Mouse (Mus musculus) kidney, embryonic 16.5 days (tissue): ENCODE measurements around the gene Slc7a7. TPM values are rescaled to one million over a fixed set of nuclear protein-coding genes. Genes with fewer than 3 reads are reported as not detected.

Experiments
- ATAC-seq: fragments of 200-750 bp; cut with Nextera tagmentation; 2 replicates; pipeline ENCODE4 v1.8.0; 2017; ENCODE audit warnings: moderate TSS enrichment; ENCODE audit not compliant: low FRiP score, low TSS enrichment
- H3K27ac ChIP-seq: fragments of 300-500 bp; sonication (generic); 2 replicates; pipeline ENCODE4 v1.5.1; 2014; ENCODE audit warnings: low read length
- H3K27me3 ChIP-seq: fragments of 300-500 bp; sonication (generic); 2 replicates; pipeline ENCODE4 v1.6.1; 2014; ENCODE audit warnings: low read length, control low read depth, mixed read lengths; ENCODE audit not compliant: insufficient read depth
- H3K36me3 ChIP-seq: fragments of 300-500 bp; sonication (generic); 2 replicates; pipeline ENCODE4 v1.6.1; 2014; ENCODE audit warnings: low read length, control low read depth, mixed read lengths; ENCODE audit not compliant: insufficient read depth
- H3K4me1 ChIP-seq: fragments of 300-500 bp; sonication (generic); 2 replicates; pipeline ENCODE4 v1.6.1; 2014; ENCODE audit warnings: low read length, control low read depth, mixed read lengths; ENCODE audit not compliant: insufficient read depth
- H3K4me2 ChIP-seq: fragments of 300-500 bp; sonication (generic); replicated peaks from 2 replicates; pipeline ENCODE4 v1.6.1; 2014; ENCODE audit warnings: low read depth, low read length
- H3K4me3 ChIP-seq: fragments of 300-500 bp; sonication (generic); 2 replicates; pipeline ENCODE4 v1.5.1; 2014; ENCODE audit warnings: mild to moderate bottlenecking, low read length
- H3K9ac ChIP-seq: fragments of 300-500 bp; sonication (generic); replicated peaks from 2 replicates; pipeline ENCODE4 v1.6.1; 2014; ENCODE audit warnings: low read length
- H3K9me3 ChIP-seq: fragments of 300-500 bp; sonication (generic); 2 replicates; pipeline ENCODE4 v1.6.1; 2016; ENCODE audit warnings: low read length, control low read depth
- WGBS: fragments of 180-500 bp; shearing (Covaris S2); extraction: QIAGEN DNeasy Blood & Tissue Kit; methylation state at CpG from one replicate; pipeline ENCODE4 v1.1.7; 2014; 5-methylcytosine and 5-hydroxymethylcytosine counted together
- polyA plus RNA-seq: library from polyadenylated mRNA; unstranded; fragments of >200 nt; fragmentation: Nextera tagmentation; extraction: Ambion mirVana; gene quantifications from 2 replicates; pipeline ENCODE4 v1.2.1, GENCODE M21; 2015

Gene Slc7a7
- polyA plus RNA-seq, 1 experiment from 2014 or later = 15.7 TPM

GRCm38 (mm10) chr14:54380616-54381015 is 37.0 kb downstream of the Slc7a7 start:
- H3K9ac ChIP-seq = no peak overlapping the region
- no peaks in the 10 kb centered on the region for H3K9me3 ChIP-seq
- H3K4me1 ChIP-seq = peaks cover 41% of the 10 kb centered on the region
- H3K27me3 ChIP-seq = no peaks in the 10 kb centered on the region
- H3K4me3 ChIP-seq = no peak overlapping the region
- no peak overlapping the region for H3K27ac ChIP-seq
- WGBS = 71% methylated on average over 4 of the region's 4 CpGs
- no peaks in the 10 kb centered on the region for H3K36me3 ChIP-seq
- H3K4me2 ChIP-seq = no peak overlapping the region
- no peak for ATAC-seq

GRCm38 (mm10) chr14:54379571-54379970 is 38.0 kb downstream of the Slc7a7 start:
- Histone ChIP-seq H3K27ac (0 out of 2 replicates have a peak overlapping the region, but pooled peaks have one; percentile 36), H3K4me1 (peaks cover 40% of the 10 kb centered on the region), H3K4me3 (no peak overlapping the region), H3K36me3 (no peaks in the 10 kb centered on the region), H3K4me2 (no peak overlapping the region), H3K9me3 (no peaks in the 10 kb centered on the region), H3K9ac (no peak overlapping the region), H3K27me3 (no peaks in the 10 kb centered on the region)
- 53% methylated on average over 13 of the region's 13 CpGs for WGBS
- no peak for ATAC-seq

- Histone ChIP-seq H3K27ac (no peak overlapping the region), H3K4me2 (no peak overlapping the region), H3K36me3 (no peaks in the 10 kb centered on the region), H3K9ac (no peak overlapping the region), H3K9me3 (no peaks in the 10 kb centered on the region), H3K4me3 (no peak overlapping the region), H3K27me3 (no peaks in the 10 kb centered on the region), H3K4me1 (peaks cover 25% of the 10 kb centered on the region)
- 83% methylated on average over 6 of the region's 6 CpGs for WGBS
- no peak for ATAC-seq
Measured at GRCm38 (mm10) chr14:54377166-54377565, 40.4 kb downstream of the Slc7a7 start.

- no peak for ATAC-seq
- H3K4me2 ChIP-seq = no peak overlapping the region
- H3K36me3 ChIP-seq = peaks cover 8% of the 10 kb centered on the region
- no peak overlapping the region for H3K4me3 ChIP-seq
- H3K27ac ChIP-seq = no peak overlapping the region
- H3K9me3 ChIP-seq = peaks cover 3% of the 10 kb centered on the region; the same call in 1 of the 2 replicates
- H3K27me3 ChIP-seq = no peaks in the 10 kb centered on the region
- no peak overlapping the region for H3K9ac ChIP-seq
- 82% methylated on average over 3 of the region's 3 CpGs for WGBS
- peaks cover 17% of the 10 kb centered on the region for H3K4me1 ChIP-seq
Measured at GRCm38 (mm10) chr14:54375916-54376315, 41.7 kb downstream of the Slc7a7 start.

- H3K4me1 ChIP-seq = 0 out of 2 replicates have a peak, but pooled peaks cover 7% of the 10 kb centered on the region
- no peak overlapping the region for H3K9ac ChIP-seq
- no peak for ATAC-seq
- WGBS = 82% methylated on average over 9 of the region's 9 CpGs
- H3K27me3 ChIP-seq = no peaks in the 10 kb centered on the region
- peaks cover 3% of the 10 kb centered on the region; the same call in 1 of the 2 replicates for H3K9me3 ChIP-seq
- H3K36me3 ChIP-seq = peaks cover 36% of the 10 kb centered on the region
- no peak overlapping the region for H3K27ac ChIP-seq
- no peak overlapping the region for H3K4me2 ChIP-seq
- no peak overlapping the region for H3K4me3 ChIP-seq
Measured at GRCm38 (mm10) chr14:54372923-54373322, 44.7 kb downstream of the Slc7a7 start.

GRCm38 (mm10) chr14:54371460-54371859 is 46.1 kb downstream of the Slc7a7 start:
- H3K4me3 ChIP-seq = no peak overlapping the region
- H3K9me3 ChIP-seq = peaks cover 3% of the 10 kb centered on the region; the same call in 1 of the 2 replicates
- no peaks in the 10 kb centered on the region for H3K27me3 ChIP-seq
- WGBS = 95% methylated on average over 10 of the region's 10 CpGs
- H3K9ac ChIP-seq = no peak overlapping the region
- 0 out of 2 replicates have a peak, but pooled peaks have one; percentile 28 for ATAC-seq
- no peak overlapping the region for H3K27ac ChIP-seq
- no peaks in the 10 kb centered on the region for H3K4me1 ChIP-seq
- H3K36me3 ChIP-seq = peaks cover 51% of the 10 kb centered on the region
- H3K4me2 ChIP-seq = no peak overlapping the region

- no peaks in the 10 kb centered on the region for H3K4me1 ChIP-seq
- ATAC-seq = 0 out of 2 replicates have a peak, but pooled peaks have one; percentile 27
- no peak overlapping the region for H3K27ac ChIP-seq
- H3K9ac ChIP-seq = no peak overlapping the region
- peaks cover 53% of the 10 kb centered on the region for H3K36me3 ChIP-seq
- H3K4me3 ChIP-seq = no peak overlapping the region
- 81% methylated on average over 6 of the region's 6 CpGs for WGBS
- no peaks in the 10 kb centered on the region for H3K27me3 ChIP-seq
- H3K9me3 ChIP-seq = peaks cover 3% of the 10 kb centered on the region; the same call in 1 of the 2 replicates
- H3K4me2 ChIP-seq = no peak overlapping the region
Measured at GRCm38 (mm10) chr14:54370595-54370994, 47.0 kb downstream of the Slc7a7 start.

GRCm38 (mm10) chr14:54369372-54369771 is 48.2 kb downstream of the Slc7a7 start:
- no peak for ATAC-seq
- H3K27ac ChIP-seq = no peak overlapping the region
- no peaks in the 10 kb centered on the region for H3K4me1 ChIP-seq
- peaks cover 54% of the 10 kb centered on the region for H3K36me3 ChIP-seq
- H3K9me3 ChIP-seq = peaks cover 3% of the 10 kb centered on the region; the same call in 1 of the 2 replicates
- H3K27me3 ChIP-seq = no peaks in the 10 kb centered on the region
- no peak overlapping the region for H3K9ac ChIP-seq
- H3K4me2 ChIP-seq = no peak overlapping the region
- no peak overlapping the region for H3K4me3 ChIP-seq
- WGBS = 91% methylated on average over 3 of the region's 3 CpGs

- H3K4me3 ChIP-seq = no peak overlapping the region
- ATAC-seq = no peak
- H3K27me3 ChIP-seq = no peaks in the 10 kb centered on the region
- no peak overlapping the region for H3K9ac ChIP-seq
- WGBS = 86% methylated on average over 18 of the region's 18 CpGs
- H3K9me3 ChIP-seq = peaks cover 3% of the 10 kb centered on the region; the same call in 1 of the 2 replicates
- peaks cover 70% of the 10 kb centered on the region for H3K36me3 ChIP-seq
- peaks cover 5% of the 10 kb centered on the region for H3K4me1 ChIP-seq
- no peak overlapping the region for H3K27ac ChIP-seq
- H3K4me2 ChIP-seq = no peak overlapping the region
Measured at GRCm38 (mm10) chr14:54367429-54368060, 50.0 kb downstream of the Slc7a7 start.

- no peak overlapping the region for H3K27ac ChIP-seq
- H3K4me1 ChIP-seq = peaks cover 12% of the 10 kb centered on the region
- no peak overlapping the region for H3K4me3 ChIP-seq
- WGBS = 86% methylated on average over 10 of the region's 10 CpGs
- H3K36me3 ChIP-seq = peaks cover 65% of the 10 kb centered on the region
- H3K4me2 ChIP-seq = no peak overlapping the region
- no peaks in the 10 kb centered on the region; the same call in 1 of the 2 replicates for H3K9me3 ChIP-seq
- ATAC-seq = no peak
- no peaks in the 10 kb centered on the region for H3K27me3 ChIP-seq
- no peak overlapping the region for H3K9ac ChIP-seq
Measured at GRCm38 (mm10) chr14:54366581-54366980, 51.0 kb downstream of the Slc7a7 start.
